19 mouse cellular contexts compared by ENCODE assay signal in the genomic region with DNA sequence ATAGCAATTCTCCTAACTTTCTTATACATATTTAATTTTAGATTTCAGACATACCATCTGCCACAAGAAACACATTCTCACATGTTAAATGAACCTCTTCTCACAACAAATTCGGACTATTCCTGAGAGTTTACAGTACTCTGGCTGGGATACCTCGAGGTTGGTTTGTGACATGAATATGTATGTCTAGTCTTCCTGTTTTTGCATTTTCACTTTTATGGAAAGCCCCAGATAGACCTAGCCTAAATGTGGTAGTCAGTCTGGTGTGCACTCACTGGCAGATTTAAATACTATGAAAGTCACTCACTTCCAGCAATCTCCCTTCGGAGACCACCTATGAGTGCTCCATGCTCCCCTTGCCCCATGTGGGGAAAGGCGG. TPM values are rescaled to one million over a fixed set of nuclear protein-coding genes. Genes with fewer than 3 reads are reported as not detected.
"Had no signal": no experiment of that assay in that cellular context is flagged by ENCODE, and none has a peak within 500 bp of the region (broad histone marks: within the 10 kb centered on the region; RNA-seq: fewer than 3 reads in every experiment).

No protein-coding gene starts in this region.

- H3K4me3 ChIP-seq: left cerebral cortex, adult 2 months; limb, embryonic 15.5 days; liver, embryonic 13.5 days; midbrain, embryonic 12.5 days; myocyte; neural tube, embryonic 15.5 days had no signal

- H3K9me3 ChIP-seq: limb, embryonic 15.5 days; liver, embryonic 13.5 days; midbrain, embryonic 12.5 days; neural tube, embryonic 15.5 days had no signal

- H3K4me2 ChIP-seq: limb, embryonic 15.5 days; midbrain, embryonic 12.5 days; neural tube, embryonic 15.5 days had no signal

- H3K27me3 ChIP-seq: limb, embryonic 15.5 days; liver, embryonic 13.5 days; midbrain, embryonic 12.5 days; neural tube, embryonic 15.5 days had no signal

- H3K9ac ChIP-seq: limb, embryonic 15.5 days; liver, embryonic 13.5 days; midbrain, embryonic 12.5 days; neural tube, embryonic 15.5 days had no signal

- H3K36me3 ChIP-seq: limb, embryonic 15.5 days; midbrain, embryonic 12.5 days had no signal

- H3K27ac ChIP-seq: left cerebral cortex, adult 2 months; limb, embryonic 15.5 days; midbrain, embryonic 12.5 days; neural tube, embryonic 15.5 days; stomach, postnatal 0 days had no signal

- H3K4me1 ChIP-seq: limb, embryonic 15.5 days had no signal

- DNase-seq: kidney, postnatal 25 days; liver, embryonic 13.5 days; lung, adult 18-20 months; lung, postnatal 36 days; right cerebral cortex, adult 18-20 months; right cerebral cortex, postnatal 25 days; thymus, postnatal 4 days had no signal

RNA-seq across cellular contexts. Expression of a gene that starts 37.1 kb away (rescaled TPM):
- total RNA-seq: layer of hippocampus, postnatal 25 days; left cerebral cortex, adult 2 months; left cerebral cortex, postnatal 25 days had no signal

RNA-seq across cellular contexts. Expression of a gene that starts 37.6 kb away (rescaled TPM):
- total RNA-seq: layer of hippocampus, postnatal 25 days; left cerebral cortex, adult 2 months; left cerebral cortex, postnatal 25 days; megakaryocyte, adult 5-6 weeks had no signal
- polyA plus RNA-seq: limb, embryonic 15.5 days; liver, embryonic 13.5 days; lung, embryonic 16.5 days; myocyte; neural tube, embryonic 11.5 days; small intestine, adult 2 months; stomach, postnatal 0 days had no signal

RNA-seq across cellular contexts. Expression of a gene that starts 45.8 kb away (rescaled TPM):
- total RNA-seq: layer of hippocampus, postnatal 25 days; left cerebral cortex, adult 2 months; left cerebral cortex, postnatal 25 days; megakaryocyte, adult 5-6 weeks had no signal
- polyA plus RNA-seq: limb, embryonic 15.5 days; liver, embryonic 13.5 days; lung, embryonic 16.5 days; myocyte; neural tube, embryonic 11.5 days; small intestine, adult 2 months; stomach, postnatal 0 days had no signal
